Mouse (Mus musculus): ENCODE measurements around the gene Il20rb. TPM values are rescaled to one million over a fixed set of nuclear protein-coding genes. Genes with fewer than 3 reads are reported as not detected.

Gene Il20rb
- total and polyA plus RNA-seq, 3 experiments = 0.86 to 2.0 (median 1.6) TPM

GRCm38 (mm10) chr9:100416756-100417155 lies 69.8 kb downstream of the Il20rb start:
- DNase-seq = no peak
- H3K79me2 ChIP-seq (replicated peaks; ENCODE audit: control insufficient read depth, insufficient read depth, low read length) = no peaks in the 10 kb centered on the region
- H3K27ac ChIP-seq = no peak overlapping the region
- TF ChIP-seq CTCF (IDR thresholded peaks at IDR 0.05) (no peak), POLR2A (IDR thresholded peaks at IDR 0.05; ENCODE audit: insufficient read depth, low read depth, low read length) (no peak), EP300 (IDR thresholded peaks at IDR 0.05; ENCODE audit: insufficient read depth, low read depth, low read length) (no peak)
- H3K27me3 ChIP-seq (ENCODE audit: control insufficient read depth, insufficient read depth, low read length) = no peaks in the 10 kb centered on the region
- H3K36me3 ChIP-seq (ENCODE audit: control insufficient read depth, insufficient read depth, low read length) = no peaks in the 10 kb centered on the region
- no peak overlapping the region for H3K4me3 ChIP-seq
- WGBS = 68% methylated on average over 1 of the region's 1 CpGs
- H3K9ac ChIP-seq (ENCODE audit: low read depth, low read length) = no peak overlapping the region
- intact Hi-C loops (cut with DNase I) = no loop called here
- no peaks in the 10 kb centered on the region for H3K4me1 ChIP-seq (ENCODE audit: control insufficient read depth, insufficient read depth, low read length)

- no peak overlapping the region for H3K9ac ChIP-seq (ENCODE audit: low read depth, low read length)
- H3K79me2 ChIP-seq (replicated peaks; ENCODE audit: control insufficient read depth, insufficient read depth, low read length) = no peaks in the 10 kb centered on the region
- 84% methylated on average over 6 of the region's 6 CpGs for WGBS
- no peak overlapping the region for H3K27ac ChIP-seq
- H3K4me1 ChIP-seq (ENCODE audit: control insufficient read depth, insufficient read depth, low read length) = no peaks in the 10 kb centered on the region
- no peak overlapping the region for H3K4me3 ChIP-seq
- DNase-seq = no peak
- no peak for TF ChIP-seq EP300 (IDR thresholded peaks at IDR 0.05; ENCODE audit: insufficient read depth, low read depth, low read length)
- no peak for TF ChIP-seq POLR2A (IDR thresholded peaks at IDR 0.05; ENCODE audit: insufficient read depth, low read depth, low read length)
- TF ChIP-seq CTCF (IDR thresholded peaks at IDR 0.05) = no peak
- H3K36me3 ChIP-seq (ENCODE audit: control insufficient read depth, insufficient read depth, low read length) = no peaks in the 10 kb centered on the region
- no peaks in the 10 kb centered on the region for H3K27me3 ChIP-seq (ENCODE audit: control insufficient read depth, insufficient read depth, low read length)
- intact Hi-C loops (cut with DNase I) = no loop called here
Measured at GRCm38 (mm10) chr9:100416299-100416698, 70.3 kb downstream of the Il20rb start.

- DNase-seq = no peak
- Histone ChIP-seq H3K27me3 (ENCODE audit: control insufficient read depth, insufficient read depth, low read length) (no peaks in the 10 kb centered on the region), H3K4me3 (no peak overlapping the region), H3K27ac (no peak overlapping the region), H3K9ac (ENCODE audit: low read depth, low read length) (no peak overlapping the region), H3K36me3 (ENCODE audit: control insufficient read depth, insufficient read depth, low read length) (no peaks in the 10 kb centered on the region), H3K79me2 (replicated peaks; ENCODE audit: control insufficient read depth, insufficient read depth, low read length) (no peaks in the 10 kb centered on the region), H3K4me1 (ENCODE audit: control insufficient read depth, insufficient read depth, low read length) (no peaks in the 10 kb centered on the region)
- TF ChIP-seq POLR2A (IDR thresholded peaks at IDR 0.05; ENCODE audit: insufficient read depth, low read depth, low read length) (no peak), EP300 (IDR thresholded peaks at IDR 0.05; ENCODE audit: insufficient read depth, low read depth, low read length) (no peak), CTCF (IDR thresholded peaks at IDR 0.05) (no peak)
- intact Hi-C loops (cut with DNase I) = no loop called here
- WGBS = 37% methylated on average over 7 of the region's 7 CpGs
Measured at GRCm38 (mm10) chr9:100415328-100415979, 71.1 kb downstream of the Il20rb start.

Other genes with a start within 250 kb of the Il20rb start
- 10 to 100 TPM; 41.7 to 47.5 TPM for gene Nck1, start 59.3 kb upstream of the Il20rb start, total RNA-seq (2021)
- 7.0 and 19.6 TPM in 2 replicates for gene Nck1, start 59.3 kb upstream of the Il20rb start, polyA plus RNA-seq (2012; rRNA removed)
- gene Slc35g2, start 84.3 kb upstream of the Il20rb start, total RNA-seq (2021) = 1 to 10 TPM; 3.9 to 5.0 TPM
- gene Slc35g2, start 84.3 kb upstream of the Il20rb start, polyA plus RNA-seq (2012; rRNA removed) = 3.0 and 6.4 TPM in 2 replicates
- 10 to 100 TPM; 27.8 TPM for gene Stag1, start 111.0 kb upstream of the Il20rb start, total RNA-seq (2021)
- 4.1 and 8.1 TPM in 2 replicates for gene Stag1, start 111.0 kb upstream of the Il20rb start, polyA plus RNA-seq (2012; rRNA removed)

Data from heart, adult 2 months (tissue).